Mouse (Mus musculus): ENCODE data around the gene Cds2.
A peak's percentile ranks its signal among the peaks of the same experiment; 100 is the strongest.
"Not testable (repeated sequence)": the region's sequence is repeated elsewhere in the genome, so short reads cannot be mapped to it uniquely, and the experiment has no call there.

Gene Cds2

DNA sequence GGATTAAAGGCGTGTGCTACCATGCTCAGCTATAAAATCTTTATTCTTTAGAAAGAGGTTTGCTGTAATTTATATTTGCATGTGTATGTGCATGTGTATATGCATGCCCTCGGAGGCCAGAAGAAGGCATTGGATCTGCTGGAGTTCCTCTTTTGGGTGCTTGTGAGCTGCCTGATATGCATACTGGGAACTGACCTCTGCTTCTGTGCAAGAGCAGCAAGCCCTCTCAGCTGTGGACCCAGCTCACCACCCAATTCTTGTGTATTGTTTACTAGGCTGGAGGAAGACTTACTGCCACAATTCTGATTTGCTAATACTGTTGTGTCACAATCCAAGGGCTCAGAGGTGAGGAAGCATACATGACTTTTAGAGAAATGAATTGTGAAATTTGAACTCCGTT lies 3.1 kb downstream of the Cds2 start:
- no peak for DNase-seq

DNA sequence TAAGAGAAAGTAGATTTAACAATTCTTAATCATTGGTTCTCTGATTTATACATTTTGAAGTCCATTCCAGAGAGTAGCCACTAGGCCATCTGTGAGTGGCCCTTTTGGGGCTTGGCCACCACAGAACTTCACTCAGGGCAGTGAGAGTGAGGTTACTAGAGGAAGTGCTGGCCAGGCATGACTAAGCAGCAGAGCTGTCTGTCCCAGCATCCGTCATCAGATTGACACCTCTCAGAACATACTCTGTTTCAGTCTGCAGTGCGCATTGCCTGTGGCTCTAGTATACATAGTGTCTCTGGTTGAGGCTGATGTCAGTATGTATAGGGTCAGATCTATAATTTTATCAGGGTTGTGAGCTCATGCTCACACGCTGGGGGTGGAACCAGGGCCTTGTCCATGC lies 6.3 kb downstream of the Cds2 start:
- DNase-seq = peak in 1 of 2 experiments; percentile 55

DNA sequence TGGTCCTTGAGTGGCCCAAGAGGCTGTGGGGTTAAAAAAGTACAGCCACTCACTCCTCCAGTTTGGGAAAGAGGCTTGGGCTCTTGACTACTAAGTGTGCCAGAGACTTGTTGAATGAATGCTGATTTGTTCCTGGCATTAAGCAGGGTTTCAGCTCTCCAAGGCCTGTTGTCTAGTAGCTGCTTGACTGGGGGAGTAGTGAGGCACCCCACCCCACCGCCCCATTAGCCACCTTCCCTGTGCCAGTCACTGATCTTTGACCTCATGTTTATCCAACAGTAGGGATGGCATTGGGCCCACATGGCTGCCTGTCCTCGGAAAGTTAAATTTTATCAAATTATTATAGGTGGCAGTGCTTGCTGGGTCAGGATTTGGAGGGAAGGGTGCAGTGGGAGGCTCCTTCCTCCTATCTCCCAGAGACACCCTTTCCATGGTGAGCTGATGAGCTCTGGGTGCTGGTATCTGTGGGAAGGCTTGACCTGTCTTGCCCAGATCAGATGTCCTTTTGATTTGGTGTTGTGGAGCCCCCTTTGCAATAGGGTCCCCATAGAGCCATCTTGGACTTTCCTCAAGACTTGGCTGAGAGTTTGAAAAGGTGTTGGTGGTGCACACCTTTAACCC lies 7.5 kb downstream of the Cds2 start:
- DNase-seq = peak; percentile 79

DNA sequence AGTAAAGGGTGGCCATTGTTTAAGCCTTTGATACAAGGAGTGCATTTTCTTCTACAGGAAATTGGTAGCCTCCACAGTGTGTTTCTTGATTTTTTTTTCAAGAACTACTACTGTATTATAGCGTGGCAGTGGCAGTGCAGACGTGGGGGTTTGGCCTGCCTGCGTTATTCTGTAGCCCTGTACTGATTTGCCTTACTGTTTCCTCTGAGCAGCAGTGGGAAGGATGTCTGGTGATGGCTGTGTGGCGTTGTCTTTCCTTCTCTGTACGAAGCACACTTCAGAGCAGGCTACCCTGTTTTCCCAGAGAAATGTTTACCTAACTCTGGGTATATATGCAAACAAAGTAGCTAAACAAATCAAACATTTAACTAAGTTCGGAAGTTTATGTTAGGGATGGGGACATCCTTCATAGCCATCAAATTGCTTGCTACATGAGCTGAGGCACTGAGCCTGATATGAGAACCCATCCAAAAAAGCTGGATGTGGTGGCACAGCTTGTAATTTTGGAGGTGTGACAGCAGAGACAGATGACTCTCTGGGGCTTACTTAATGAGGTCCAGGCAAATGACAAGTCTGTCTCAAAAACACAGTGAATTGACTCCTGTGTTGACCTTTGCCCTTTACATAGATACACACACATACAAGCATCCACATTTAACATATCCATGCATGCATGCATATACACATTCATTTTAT lies 9.9 kb downstream of the Cds2 start:
- DNase-seq = no peak

DNA sequence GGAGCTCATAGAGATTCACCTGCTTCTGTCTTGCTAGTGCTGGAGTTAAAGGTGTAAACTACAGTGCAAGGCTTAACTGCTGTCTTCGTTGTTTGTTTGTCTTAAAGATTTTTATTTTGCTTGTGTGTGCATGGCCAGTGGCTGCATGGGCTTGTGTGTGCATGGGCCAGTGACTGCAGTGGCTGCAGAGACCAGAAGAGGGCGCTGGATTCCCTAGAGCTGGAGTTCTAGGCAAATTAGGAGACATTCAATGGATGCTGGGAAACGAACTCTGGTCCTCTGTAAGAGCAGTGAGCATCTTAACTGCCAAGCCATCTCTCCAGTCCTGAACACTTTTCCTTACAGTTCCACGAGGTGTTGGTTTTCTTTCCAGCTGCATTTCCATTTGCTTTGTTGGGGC lies 12.6 kb downstream of the Cds2 start:
- no peak for DNase-seq

DNA sequence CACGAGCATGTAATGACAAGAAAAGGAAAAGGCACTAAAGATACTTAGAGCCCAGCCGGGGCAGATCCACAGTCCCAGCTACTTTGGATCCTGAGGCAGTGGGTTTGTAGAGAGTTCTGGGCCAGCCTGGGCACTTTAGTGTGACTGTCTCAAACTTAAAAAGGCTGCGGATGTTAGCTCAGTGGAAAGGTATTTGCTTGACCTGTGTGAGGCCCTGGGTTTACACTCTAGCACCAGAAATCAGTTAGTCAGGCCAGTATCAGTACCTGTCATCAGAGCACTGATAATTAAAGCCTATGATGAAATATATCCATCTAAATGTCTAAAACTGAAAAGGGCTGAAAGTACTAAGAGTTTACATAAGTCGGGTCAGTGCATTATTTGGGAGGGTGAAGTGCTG lies 13.3 kb downstream of the Cds2 start:
- DNase-seq = no peak

DNA sequence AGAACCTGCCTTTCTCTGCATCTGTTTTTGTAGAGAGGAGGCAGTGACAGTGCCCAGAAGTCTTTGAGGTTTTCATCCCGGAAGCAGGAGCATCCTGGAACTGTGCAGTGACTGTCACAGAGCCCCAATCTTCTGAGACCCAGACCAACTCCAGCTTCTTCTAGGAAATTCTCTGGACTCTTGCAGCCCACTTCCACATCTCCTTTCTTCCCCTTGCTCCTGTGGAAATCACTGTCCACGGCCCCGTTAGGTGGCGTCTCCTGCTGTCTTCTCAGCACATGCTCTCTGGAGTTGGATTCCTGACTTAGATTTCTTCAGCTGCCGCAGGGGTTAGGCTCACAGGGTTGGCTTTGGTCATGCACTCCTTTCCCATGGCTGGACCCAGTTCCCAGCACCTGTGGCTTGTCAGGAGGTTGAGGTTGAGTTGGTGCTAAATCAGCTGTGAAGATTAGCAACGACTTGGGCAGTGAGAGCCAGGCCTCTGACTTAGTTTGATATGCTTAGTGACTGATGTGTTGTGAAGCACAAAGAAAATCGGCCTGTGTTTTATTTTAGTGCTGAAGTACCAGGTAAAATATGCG lies 15.4 kb downstream of the Cds2 start:
- DNase-seq = peak in 1 of 2 experiments; percentile 18

DNA sequence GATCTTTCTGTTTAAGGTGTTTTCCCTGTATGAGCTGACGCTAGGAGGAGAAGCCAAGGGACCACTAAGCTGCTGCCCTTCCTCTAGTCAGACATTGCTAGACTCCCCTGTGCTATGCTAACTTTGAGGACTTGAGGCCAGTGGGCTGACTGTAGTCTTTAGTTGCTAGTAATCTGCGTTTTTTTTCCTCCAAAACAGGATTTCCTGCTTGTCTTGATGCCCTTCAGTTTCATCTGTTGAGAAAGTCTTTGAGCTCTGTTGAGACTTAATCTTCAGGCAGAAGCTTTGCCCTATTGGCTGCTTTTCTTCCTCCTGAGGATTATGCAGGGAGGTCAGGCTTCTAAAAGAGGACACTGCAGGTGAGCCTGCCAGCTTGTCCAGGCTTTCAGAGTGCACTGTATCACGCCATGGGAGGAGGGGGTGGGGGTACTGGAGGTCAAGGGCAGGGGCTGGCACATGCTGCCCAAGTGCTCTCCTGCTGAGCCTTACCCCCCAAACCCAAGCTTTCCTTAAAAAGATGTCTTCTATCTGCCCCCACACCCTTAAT lies 16.5 kb downstream of the Cds2 start:
- no peak for DNase-seq

DNA sequence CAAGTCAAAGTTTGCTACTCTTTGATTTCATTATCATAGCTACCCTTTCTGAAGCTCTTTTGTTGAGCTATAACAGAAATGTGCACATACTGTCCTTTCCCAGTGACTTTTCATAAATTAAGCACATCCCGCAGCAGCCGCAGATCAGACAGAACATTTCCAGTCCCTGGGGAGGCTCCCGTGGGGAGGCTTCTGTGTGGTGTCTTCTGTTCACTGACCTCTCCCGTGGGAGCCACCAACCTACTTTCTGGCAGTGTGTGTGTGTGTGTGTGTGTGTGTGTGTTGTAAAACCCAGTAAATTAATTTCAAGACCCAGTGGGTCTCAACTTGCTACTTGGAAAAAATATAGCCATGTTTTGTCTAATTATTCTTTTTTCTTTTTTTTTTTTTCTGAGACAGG lies 17.0 kb downstream of the Cds2 start:
- DNase-seq = peak; percentile 25 to 64

DNA sequence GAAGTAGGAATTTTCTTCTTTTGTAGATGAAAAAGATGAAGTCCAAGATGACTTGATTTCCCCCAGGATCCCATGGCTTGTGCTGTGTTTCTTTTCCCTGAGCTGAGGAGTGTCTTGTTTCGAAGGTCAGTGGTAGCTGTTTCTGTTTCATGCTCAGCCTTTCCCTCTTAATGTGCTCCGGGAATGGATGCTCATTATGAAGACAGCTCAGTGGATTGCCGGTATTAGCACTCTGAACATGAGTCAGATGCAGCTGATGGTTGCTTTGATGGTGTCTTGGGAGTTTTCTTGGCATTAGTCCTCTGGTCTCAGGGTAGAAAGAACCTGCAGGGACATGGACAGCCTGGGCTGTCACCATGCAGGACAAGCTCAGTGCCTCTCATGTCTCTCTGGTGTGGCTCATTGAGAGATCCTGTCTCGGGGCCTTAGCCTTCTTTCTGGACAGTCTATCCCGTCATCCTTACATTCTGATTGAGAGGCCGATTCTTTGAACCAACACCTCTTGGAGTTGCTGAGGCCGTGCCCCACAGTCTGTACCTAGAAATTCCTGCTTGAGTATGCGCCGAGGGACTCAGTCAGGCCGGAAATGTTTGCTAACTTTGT lies 17.7 kb downstream of the Cds2 start:
- no peak for DNase-seq

DNA sequence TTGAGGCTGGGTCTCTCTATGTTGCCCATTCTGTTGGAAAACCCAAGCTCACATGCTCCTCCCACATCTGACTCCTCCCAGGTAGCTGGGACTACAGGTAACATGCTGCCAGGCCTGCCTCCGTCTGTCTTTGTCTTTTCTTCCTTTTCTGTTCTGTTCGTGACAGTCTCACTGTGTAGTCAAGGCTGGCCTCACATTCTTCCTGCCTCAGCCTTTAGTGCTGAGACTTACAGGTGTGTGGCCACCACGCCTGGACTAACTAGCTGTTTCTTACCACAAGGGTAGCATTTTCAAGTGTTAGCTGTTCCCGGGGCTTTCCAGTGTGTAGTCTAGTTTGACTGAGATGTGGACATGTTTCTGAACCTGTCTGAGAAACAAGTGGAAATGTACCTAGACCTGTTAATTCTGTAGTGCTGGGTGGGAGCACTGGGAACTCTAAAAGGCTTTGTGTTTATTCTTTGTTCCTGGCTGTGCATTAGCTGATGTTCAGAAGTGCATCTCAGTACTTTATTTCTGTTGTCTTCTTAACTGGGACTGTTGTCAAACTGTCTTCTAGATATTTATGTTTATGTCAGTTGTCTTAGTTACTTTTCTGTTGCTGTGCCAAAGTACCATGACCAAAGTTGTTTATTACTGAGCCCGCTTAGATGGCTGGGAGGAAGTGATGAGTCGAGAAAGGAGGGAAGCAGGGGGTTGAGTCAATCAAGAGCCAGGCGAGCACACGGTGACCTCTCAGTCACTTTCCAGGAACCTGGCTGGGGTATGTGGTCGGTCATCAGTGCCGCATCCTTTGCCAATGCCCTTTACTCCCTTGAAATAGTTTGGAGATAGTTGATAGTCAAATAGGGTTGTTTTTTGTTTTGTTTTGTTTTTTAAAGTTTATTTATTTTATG lies 18.9 kb downstream of the Cds2 start:
- peak; percentile 17 to 54 for DNase-seq

DNA sequence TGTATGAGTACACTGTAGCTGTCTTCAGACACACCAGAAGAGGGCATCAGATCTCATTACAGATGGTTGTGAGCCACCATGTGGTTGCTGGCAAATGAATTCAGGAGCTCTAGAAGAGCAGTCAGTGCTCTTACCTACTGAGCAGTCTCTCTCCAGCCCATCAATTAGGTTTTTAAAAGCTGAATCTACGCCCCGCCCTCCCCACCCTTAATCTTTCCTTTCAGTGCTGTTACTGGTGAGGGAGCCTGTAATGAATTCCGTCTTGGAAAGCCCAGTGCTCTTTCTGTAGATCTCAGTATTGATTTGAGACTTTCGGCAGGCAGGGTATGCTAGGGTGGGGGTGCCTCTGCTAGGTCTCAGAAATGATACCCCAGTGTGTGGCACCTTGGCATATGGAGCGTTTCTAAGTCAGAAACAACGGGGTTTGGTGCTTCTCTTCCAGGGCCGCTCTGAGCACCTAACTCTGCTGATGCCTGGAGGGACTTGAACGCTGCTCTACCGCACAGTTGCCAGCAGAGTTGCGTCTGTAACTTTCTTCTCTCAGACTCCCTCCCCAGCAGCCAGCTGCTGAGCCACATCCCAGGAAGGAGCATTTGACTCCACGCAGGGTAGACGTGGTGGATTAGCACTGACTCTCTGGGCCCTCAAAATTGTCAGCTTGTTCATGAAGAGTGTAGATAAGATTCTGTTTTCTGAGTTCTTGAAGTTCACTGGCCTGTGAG lies 19.7 kb downstream of the Cds2 start:
- DNase-seq = peak in 1 of 2 experiments; percentile 14

DNA sequence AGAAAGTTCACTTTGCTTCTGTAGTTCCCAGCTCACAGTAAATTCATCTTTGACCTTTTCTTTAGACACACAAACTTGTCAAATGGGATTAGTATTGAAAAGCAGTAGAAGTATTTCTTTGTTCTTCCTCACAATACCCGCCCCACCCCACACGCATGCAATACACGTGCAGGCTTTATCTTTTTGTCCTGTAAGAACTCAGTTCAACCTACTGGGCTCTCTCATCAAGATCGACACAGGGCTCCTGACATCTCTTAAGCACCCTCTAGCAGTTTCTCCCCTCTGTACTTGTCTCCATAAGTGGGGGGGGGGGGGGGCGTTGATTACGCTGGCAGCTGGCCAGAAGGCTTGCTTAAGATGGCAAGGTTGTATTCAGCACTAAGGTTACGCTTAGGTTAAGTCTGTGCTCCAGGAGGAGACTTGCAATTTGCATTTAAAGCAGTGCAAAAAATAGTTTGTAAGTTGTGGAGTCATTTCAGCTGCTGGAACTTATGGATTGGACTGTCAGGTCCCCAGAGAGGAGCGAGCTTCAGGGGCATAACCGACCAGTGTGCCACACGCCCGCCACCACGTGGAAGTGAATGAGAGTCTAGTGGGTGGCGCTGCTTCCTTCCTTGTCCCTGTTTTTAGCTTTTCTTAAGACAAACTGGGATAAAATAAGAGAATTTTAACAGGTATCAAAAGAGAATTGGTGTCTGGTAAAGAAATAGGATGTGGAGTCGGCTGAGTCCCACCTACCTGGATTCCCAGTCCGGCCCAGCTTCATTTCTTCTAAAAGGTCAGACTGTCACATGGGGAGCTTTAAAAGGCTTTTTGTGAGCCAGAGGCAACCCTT lies 20.5 kb downstream of the Cds2 start:
- DNase-seq = no peak

DNA sequence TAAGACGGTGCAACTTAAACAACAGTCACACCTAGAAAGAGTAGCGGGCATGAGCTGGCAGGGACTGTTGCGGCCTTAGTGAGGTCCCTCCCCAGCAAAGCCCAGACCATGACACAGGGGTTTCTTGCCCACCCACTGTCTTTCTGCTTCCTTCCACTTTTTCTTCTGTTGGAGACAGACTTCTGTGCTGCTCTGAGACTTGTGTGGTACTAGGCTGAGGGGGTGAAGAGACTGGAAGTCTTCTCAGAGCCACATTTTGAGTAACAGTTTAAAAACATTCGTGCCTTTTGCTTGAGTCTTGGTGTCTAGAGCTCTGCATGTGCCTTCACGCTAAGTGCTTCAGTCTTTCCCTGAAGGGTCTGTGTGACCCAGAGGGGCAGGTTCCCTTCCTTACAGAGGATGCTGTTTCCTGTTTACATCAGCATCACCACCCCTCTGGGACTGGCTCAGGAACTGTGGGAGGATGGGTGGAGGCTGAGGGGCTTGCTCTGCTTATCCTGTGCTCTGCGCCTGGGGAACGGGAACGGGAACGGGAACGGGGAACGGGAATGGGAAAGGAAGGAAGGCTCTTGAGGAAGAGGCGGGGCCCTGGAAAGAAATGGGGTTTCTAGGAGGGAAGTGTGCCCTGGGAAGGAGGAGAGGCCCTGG lies 21.7 kb downstream of the Cds2 start:
- DNase-seq = peak; percentile 64 to 87

DNA sequence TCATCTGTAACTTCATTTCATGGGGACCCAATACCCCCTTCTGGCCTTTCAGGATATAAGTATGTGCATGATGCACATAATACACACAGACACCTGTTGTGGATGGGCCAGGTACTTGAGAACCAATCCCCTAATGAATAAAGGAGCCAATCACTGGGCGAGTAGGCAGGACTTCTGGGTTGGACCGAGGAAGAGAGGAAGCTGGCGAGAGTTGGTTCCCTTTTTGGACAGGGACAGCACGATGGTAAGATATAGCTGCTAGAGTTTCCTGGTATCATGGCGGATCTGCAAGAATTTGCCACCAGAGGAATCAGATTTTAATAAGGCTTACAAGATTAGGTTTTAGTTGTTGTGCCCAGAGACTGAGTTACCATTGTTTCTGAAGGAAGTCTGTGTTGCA lies 22.8 kb downstream of the Cds2 start:
- DNase-seq = peak in 1 of 2 experiments; percentile 13

DNA sequence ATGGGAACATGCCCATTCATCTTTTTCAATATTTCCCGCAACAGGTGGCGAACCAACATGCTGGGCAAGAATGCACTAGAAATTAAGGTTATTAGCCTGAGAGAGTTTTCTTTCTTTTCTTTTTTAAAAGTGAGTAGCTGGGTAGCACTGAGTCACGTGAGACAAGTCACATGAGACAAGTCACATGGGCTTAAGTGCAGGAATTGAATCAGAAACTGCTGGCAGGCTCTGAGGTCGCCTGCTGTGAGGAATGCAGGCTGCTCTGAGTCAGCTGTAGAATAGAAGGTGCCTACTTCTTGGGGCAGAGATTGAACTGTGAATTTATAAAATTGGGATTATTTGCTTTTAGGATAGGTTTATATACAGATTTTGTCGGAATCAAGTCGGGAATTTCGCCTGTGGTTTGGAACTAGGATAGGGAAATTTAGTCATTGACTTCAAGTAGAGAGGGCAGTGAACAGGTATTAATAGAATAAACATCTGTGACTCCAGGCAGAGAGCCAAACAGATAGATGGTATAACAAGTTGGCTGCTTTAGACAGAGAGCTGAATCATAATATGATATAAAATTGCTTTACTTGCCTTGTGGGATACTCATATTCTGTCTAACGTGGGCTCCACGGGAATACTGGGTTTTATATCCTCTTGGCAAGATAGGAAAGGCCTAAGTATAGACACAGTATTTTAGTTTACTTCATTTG lies 23.6 kb downstream of the Cds2 start:
- DNase-seq = peak; percentile 26 to 33

DNA sequence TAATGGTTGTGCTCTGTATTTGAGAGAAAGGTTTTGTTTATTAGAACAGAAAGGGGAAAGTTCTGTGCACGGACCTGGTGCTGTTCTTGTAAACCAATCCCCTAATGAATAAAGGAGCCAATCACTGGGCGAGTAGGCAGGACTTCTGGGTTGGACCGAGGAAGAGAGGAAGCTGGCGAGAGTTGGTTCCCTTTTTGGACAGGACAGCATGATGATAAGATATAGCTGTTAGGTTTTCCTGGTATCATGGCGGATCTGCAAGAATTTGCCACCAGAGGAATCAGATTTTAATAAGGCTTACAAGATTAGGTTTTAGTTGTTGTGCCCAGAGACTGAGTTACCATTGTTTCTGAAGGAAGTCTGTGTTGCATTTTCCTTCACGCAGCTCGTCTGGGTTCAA lies 26.3 kb downstream of the Cds2 start:
- not testable (repeated sequence) for DNase-seq

DNA sequence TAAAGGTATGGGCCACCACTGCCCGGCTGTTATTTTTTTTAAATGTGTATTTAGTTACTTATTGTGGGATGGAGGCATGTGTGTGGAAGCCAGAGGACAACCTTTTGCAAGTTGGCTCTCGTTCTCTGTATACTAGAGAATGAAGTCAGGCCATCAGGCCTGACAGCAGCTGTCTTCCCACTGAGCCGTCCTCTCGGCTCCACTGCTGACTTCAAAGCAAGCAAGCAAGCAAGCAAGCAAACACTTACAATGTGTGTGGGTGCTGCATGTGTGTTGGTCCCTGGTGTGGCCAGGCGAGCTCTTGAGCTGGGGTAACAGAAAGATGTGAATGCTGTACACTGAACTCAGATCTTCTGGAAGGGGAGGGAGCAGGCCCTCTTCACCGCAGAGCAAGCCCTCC lies 27.9 kb downstream of the Cds2 start:
- DNase-seq = peak in 1 of 2 experiments; percentile 5

DNA sequence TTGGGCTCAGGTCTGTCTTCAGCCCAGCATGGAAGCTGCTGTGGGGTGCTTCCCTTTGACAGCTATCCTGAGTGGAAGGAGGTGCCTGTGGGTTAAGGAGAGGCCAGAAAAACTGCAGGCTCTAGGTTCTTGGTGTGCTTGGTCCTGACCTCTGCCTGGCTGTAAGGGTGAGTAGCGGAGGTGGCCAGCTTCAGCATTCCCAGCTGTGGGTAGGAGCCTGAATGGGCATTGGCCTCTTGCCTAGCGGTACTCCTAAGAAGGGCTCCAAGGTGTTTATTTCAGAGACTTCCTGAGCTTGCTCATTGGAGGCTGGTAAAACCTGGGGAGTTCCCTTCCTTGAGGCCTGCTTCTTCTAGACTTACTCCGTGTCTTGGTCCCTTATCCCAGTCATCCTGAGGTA lies 28.3 kb downstream of the Cds2 start:
- no peak for DNase-seq

DNA sequence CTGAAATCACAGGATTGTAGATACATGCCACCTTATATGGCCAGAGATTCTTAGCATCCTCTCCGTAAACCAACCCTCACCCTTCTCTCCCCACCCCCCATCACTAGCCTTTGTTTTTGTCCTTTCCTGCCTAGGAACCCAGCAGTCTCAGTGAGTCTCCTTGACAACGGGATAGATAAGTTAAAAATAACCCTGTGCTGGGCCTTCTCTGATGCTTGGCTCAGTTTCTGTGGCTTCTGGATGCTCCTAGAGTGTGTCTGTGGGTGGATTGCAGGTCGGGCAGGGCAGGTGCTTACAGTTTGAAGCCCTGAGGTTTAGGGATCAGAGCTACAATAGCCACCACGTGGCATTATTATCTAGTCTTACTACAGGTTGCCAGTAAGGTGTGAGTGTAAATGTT lies 29.1 kb downstream of the Cds2 start:
- DNase-seq = no peak

All from kidney, postnatal 25 days (tissue).